Mouse (Mus musculus) olfactory bulb, adult 2 months (tissue): Measurements from ENCODE around the gene Tfap2d. TPM values are rescaled to one million over a fixed set of nuclear protein-coding genes. Genes with fewer than 3 reads are reported as not detected.

Experiments used
- H3K27ac ChIP-seq: fragments of 200-500 bp; 2 replicates; pipeline ENCODE4 v1.5.1; 2012; ENCODE audit warnings: low read depth, low read length; ENCODE audit not compliant: insufficient read depth
- H3K4me1 ChIP-seq: fragments of 200-500 bp; 2 replicates; pipeline ENCODE4 v1.6.1; 2012; ENCODE audit warnings: low read length; ENCODE audit not compliant: control insufficient read depth, insufficient read depth
- H3K4me3 ChIP-seq: fragments of 200-500 bp; 2 replicates; pipeline ENCODE4 v1.5.1; 2012; ENCODE audit warnings: mild to moderate bottlenecking, low read depth, low read length, moderate library complexity; ENCODE audit not compliant: insufficient read depth
- CTCF ChIP-seq: fragments of 200-500 bp; IDR thresholded peaks from 2 replicates; pipeline ENCODE4 v1.5.1; 2012; ENCODE audit warnings: low read depth, mild to moderate bottlenecking, low read length, moderate library complexity; ENCODE audit not compliant: insufficient read depth
- POLR2A ChIP-seq: fragments of 200-500 bp; IDR thresholded peaks from 2 replicates; pipeline ENCODE4 v1.6.1; 2012; ENCODE audit warnings: mild to moderate bottlenecking, low read depth, low read length, moderate library complexity; ENCODE audit not compliant: insufficient read depth
- WGBS: fragments of 180-500 bp; shearing (Covaris S2); methylation state at CpG from one replicate; pipeline ENCODE4 v1.1.7; 2018; 5-methylcytosine and 5-hydroxymethylcytosine counted together
- polyA plus RNA-seq: library from polyadenylated mRNA; stranded (reverse); fragments of >200 nt; gene quantifications from 2 replicates; pipeline ENCODE4 v1.2.4, GENCODE M21; 2012; ENCODE audit warnings: low replicate concordance; ENCODE audit not compliant: missing spikeins, insufficient read depth, insufficient read length

Gene Tfap2d
- polyA plus RNA-seq, 1 experiment = not detected

- no peak for TF ChIP-seq CTCF
- no peak for TF ChIP-seq POLR2A
- WGBS = 3% methylated on average over 26 of the region's 26 CpGs
- no peaks in the 10 kb centered on the region for H3K4me1 ChIP-seq
- H3K27ac ChIP-seq = no peak within 1 kb of the TSS
- no peak within 1 kb of the TSS for H3K4me3 ChIP-seq
These were observed 106.0 kb downstream of the Tfap2d start, which contains the start of gene Tfap2b for GRCm38 (mm10) chr1:19208641-19209358. Tfap2b (plus strand) TSS chr1:19208914.

GRCm38 (mm10) chr1:19209359-19209745, 106.5 kb downstream of the Tfap2d start:
- H3K4me3 ChIP-seq = no peak overlapping the region
- WGBS = 3% methylated on average over 10 of the region's 10 CpGs
- no peak overlapping the region for H3K27ac ChIP-seq
- no peak for TF ChIP-seq POLR2A
- TF ChIP-seq CTCF = no peak
- H3K4me1 ChIP-seq = no peaks in the 10 kb centered on the region

- Histone ChIP-seq H3K27ac (no peak overlapping the region), H3K4me3 (no peak overlapping the region), H3K4me1 (no peaks in the 10 kb centered on the region)
- 3% methylated on average over 31 of the region's 31 CpGs for WGBS
- TF ChIP-seq CTCF (no peak), POLR2A (no peak)
These were observed 107.0 kb downstream of the Tfap2d start for GRCm38 (mm10) chr1:19209776-19210175.

GRCm38 (mm10) chr1:19210215-19211032, 107.6 kb downstream of the Tfap2d start:
- Histone ChIP-seq H3K4me1 (no peaks in the 10 kb centered on the region), H3K4me3 (no peak overlapping the region), H3K27ac (no peak overlapping the region)
- WGBS = 2% methylated on average over 30 of the region's 30 CpGs
- TF ChIP-seq CTCF (no peak), POLR2A (no peak)

- H3K4me1 ChIP-seq = no peaks in the 10 kb centered on the region
- WGBS = 1% methylated on average over 8 of the region's 8 CpGs
- no peak overlapping the region for H3K27ac ChIP-seq
- H3K4me3 ChIP-seq = no peak overlapping the region
- TF ChIP-seq POLR2A (no peak), CTCF (no peak)
These were observed 108.2 kb downstream of the Tfap2d start for GRCm38 (mm10) chr1:19211033-19211405.

- no peaks in the 10 kb centered on the region for H3K4me1 ChIP-seq
- 3% methylated on average over 15 of the region's 15 CpGs for WGBS
- no peak overlapping the region for H3K4me3 ChIP-seq
- TF ChIP-seq CTCF (no peak), POLR2A (no peak)
- no peak overlapping the region for H3K27ac ChIP-seq
These were observed 108.8 kb downstream of the Tfap2d start for GRCm38 (mm10) chr1:19211546-19212154.

GRCm38 (mm10) chr1:19212691-19213090, 109.9 kb downstream of the Tfap2d start:
- Histone ChIP-seq H3K27ac (no peak overlapping the region), H3K4me1 (no peaks in the 10 kb centered on the region), H3K4me3 (no peak overlapping the region)
- TF ChIP-seq CTCF (no peak), POLR2A (no peak)
- WGBS = 3% methylated on average over 4 of the region's 4 CpGs

- H3K4me3 ChIP-seq = no peak overlapping the region
- no peak for TF ChIP-seq CTCF
- TF ChIP-seq POLR2A = no peak
- WGBS = 3% methylated on average over 4 of the region's 4 CpGs
- no peaks in the 10 kb centered on the region for H3K4me1 ChIP-seq
- H3K27ac ChIP-seq = no peak overlapping the region
These were observed 110.3 kb downstream of the Tfap2d start for GRCm38 (mm10) chr1:19213171-19213570.

GRCm38 (mm10) chr1:19213851-19214395, 111.1 kb downstream of the Tfap2d start:
- H3K4me3 ChIP-seq = no peak overlapping the region; the same call in 1 of the 2 replicates
- TF ChIP-seq POLR2A (no peak), CTCF (no peak)
- no peaks in the 10 kb centered on the region for H3K4me1 ChIP-seq
- 2% methylated on average over 36 of the region's 36 CpGs for WGBS
- no peak overlapping the region for H3K27ac ChIP-seq

Other genes with a start within 250 kb of the Tfap2d start
- not detected in 2 replicates for gene Tfap2b, start 105.9 kb downstream of the Tfap2d start, polyA plus RNA-seq